Mouse (Mus musculus): ENCODE measurements at regions not wholly inside any gene's neighbourhood (a gene's known extent, or its start where the extent isn't known, plus 50 kb on each side); places are given as distances from the start of the nearest gene placed in this dataset.
"Not testable (repeated sequence)": the region's sequence is repeated elsewhere in the genome, so short reads cannot be mapped to it uniquely, and the experiment has no call there.

- DNase-seq (ENCODE audit: low read depth) = no peak
Measured at GRCm38 (mm10) chrX:130525770-130526169, 776.2 kb downstream of the Diaph2 start.

GRCm38 (mm10) chrX:130533171-130534156 is 783.9 kb downstream of the Diaph2 start:
- no peak for DNase-seq (ENCODE audit: low read depth)

GRCm38 (mm10) chrX:130538771-130539170 is 789.2 kb downstream of the Diaph2 start:
- DNase-seq (ENCODE audit: low read depth) = not testable (repeated sequence)

DNA sequence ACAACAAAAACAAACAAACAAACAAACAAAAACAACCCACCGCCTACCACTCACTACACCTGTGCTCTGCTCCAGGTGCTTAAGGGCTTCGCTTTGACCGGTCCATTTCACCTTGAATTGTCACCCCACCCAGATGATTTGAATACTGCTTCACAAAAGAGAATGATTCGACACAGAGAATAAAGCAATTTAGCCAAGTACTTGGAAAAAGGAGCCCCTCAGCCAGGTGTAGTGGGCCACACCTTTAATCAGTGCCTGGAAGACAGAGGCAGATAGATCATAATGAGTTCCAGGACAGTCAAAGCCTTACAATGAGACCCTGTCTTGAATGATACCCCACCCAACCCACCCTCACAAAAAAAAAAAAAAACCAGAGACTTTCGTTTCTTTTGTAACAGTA is 798.5 kb downstream of the Diaph2 start:
- no peak for DNase-seq (ENCODE audit: low read depth)

DNA sequence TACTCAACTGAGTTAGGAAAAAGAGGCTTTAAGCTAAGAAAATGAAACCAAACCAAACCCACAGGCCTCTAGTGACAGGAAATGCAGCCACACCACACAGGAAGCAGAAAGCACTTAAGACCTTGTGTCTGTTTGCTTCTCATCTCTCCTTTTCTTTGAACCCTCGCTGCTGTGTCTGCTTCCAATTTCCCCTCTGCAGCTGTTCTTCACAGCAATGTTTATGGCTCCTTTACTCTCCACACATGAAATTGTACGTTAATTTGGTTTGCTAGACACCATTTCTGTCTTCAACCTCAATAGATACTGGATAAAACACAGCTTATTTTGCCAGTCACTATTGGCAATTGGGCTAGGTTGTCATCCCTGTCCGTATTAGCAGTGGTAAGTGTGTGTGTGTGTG is 799.7 kb downstream of the Diaph2 start:
- peak; percentile 79 for DNase-seq (ENCODE audit: low read depth)

- DNase-seq (ENCODE audit: low read depth) = peak; percentile 35
Measured at GRCm38 (mm10) chrX:130549925-130550324, 800.4 kb downstream of the Diaph2 start.

DNA sequence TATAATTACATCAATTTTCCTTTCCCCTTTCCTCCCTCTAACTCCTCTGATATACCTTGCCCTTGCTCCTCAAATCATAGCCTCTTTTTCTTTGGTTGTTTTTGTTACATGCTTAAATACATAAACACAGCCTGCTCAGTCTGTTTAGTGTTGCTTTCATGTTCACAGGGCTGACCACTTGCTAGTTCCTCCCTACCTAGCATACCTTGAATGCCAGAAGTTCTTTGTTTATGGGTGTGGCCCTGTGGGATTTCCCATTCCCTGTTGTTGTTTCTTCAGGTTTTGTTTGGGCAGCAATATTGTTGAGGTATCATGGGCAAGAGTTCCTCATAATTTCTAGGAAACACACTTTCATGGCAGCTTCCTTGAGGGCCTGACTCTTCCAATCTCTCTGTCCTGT is 807.7 kb downstream of the Diaph2 start:
- DNase-seq (ENCODE audit: low read depth) = no peak

DNA sequence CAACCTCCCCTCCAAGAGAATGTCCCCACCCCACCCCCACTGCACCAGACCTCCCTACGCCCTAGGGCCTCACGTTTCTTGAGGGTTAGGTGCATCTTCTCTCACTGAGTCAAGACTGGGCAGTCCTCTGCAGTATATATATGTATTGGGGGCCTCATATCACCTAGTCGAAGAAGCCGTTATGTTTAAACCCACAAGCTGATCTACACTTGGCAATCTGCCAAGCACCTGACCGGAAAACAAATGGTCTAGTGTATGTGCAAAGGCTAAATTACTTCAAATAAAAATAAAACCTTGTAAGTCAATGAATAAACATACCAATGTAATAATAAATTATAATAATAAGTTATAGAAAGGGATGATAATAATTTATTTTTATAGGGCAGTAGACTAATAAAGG is 828.2 kb downstream of the Diaph2 start:
- peak; percentile 47 for DNase-seq (ENCODE audit: low read depth)

DNA sequence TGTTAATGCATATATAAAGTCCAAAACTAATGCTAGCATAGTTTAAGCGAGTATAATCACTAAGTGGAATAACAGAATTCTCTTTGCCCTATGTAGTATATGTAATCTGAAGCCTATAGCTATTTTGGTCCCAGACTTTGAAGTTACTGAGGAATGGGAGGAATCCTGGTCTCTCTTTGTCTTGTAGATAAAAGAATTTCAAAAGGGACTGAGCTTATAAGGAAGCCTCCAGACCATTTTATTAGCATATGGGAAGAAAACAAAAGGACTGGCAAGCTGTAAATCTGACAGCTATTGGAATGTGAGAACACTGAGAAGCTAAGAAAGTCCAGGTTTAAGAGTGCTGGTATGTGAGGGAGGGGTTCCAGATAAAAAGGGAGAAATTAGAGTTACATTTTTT is 847.1 kb downstream of the Diaph2 start:
- DNase-seq (ENCODE audit: low read depth) = no peak

DNA sequence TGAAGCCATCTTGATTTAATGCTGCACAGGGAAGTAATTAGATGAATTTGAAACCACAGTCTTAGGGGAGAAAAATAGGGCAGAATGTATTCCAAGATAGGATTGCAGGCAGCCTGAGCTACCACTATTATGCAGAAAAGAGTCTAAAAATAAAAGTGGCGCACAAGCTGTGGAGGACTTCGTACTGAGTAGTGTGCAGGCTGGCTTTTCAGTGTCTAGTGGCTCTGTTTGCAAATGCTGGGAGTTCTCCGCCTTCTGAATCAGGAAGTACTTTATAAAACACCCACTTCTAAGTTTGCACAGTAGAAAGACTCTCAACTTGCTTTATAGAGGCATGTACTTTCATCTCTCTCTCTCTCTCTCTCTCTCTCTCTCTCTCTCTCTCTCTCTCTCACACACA is 852.4 kb downstream of the Diaph2 start:
- no peak for DNase-seq (ENCODE audit: low read depth)

- DNase-seq (ENCODE audit: low read depth) = peak; percentile 0
Measured at GRCm38 (mm10) chrX:130638513-130638912, 889.0 kb downstream of the Diaph2 start.

GRCm38 (mm10) chrX:130655815-130656214 is 906.3 kb downstream of the Diaph2 start:
- DNase-seq (ENCODE audit: low read depth) = no peak

DNA sequence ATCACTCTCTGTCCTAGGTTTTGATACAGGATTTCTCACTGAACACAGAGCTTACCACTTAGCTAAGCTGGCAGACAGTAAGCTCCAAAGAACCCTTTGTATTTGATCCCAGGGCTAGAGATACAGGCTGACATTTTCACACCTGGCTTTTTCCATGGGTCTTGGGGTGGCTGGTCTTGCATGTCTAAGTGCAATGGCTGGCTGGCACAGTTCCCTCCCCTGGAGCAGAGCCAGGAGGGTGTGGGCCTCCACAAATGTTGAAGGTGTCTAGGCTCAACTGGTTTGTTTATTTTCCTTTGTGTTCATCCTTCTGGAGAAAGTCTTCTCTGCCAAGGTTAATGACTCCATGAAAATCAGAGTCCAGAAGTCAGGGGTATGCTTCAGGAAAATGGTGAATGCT is 934.8 kb downstream of the Diaph2 start:
- DNase-seq (ENCODE audit: low read depth) = no peak

DNA sequence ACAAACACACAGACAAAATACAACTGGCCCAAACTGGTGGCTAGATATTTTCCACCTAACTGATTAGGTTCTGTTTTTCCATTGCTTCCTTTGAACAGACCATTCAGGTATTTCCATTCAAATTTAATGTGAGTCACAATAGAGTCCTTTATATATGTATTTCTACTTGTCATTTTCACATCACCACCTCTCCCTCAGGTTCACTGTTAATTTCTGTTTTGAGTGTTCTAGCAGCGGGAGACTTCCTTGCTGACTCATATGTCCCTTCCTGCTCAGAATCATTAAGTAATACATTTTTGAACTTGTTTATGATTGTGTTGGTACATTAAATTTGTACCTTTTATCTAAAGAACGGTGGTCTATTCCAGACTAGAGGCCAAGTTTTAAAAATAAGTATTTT is 959.4 kb downstream of the Diaph2 start:
- DNase-seq (ENCODE audit: low read depth) = peak; percentile 49

DNA sequence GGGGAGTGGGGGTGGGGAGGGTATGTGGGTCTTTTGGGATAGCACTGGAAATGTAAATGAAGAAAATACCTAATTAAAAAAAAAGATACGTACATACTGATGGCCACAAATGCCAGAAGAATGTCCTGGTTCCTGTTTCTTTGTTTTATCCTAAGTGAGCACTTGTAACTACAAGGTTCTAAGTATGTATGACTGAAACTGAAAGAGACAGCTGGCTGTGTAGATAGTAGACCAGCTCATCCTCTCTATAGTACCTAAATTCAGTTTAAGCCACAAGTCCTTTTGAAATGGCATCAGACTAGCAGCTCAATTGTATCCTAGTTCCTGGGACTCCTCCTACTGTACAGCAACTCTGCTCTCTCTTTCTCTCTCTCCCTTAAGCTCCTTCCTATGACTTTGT is 994.6 kb downstream of the Diaph2 start:
- DNase-seq (ENCODE audit: low read depth) = not testable (repeated sequence)

Data from 416B (cell line).